Mouse (Mus musculus) monocyte, adult 2 months (primary cell): ENCODE results near the gene Rhag.

ENCODE experiments used
- DNase-seq, 2 experiments: peaks; one replicate each; pipeline ENCODE4 v3.0.0; 2022; ENCODE audit warnings: low spot score in 2 of 2, low read depth in 1 of 2

Rhag gene

DNA sequence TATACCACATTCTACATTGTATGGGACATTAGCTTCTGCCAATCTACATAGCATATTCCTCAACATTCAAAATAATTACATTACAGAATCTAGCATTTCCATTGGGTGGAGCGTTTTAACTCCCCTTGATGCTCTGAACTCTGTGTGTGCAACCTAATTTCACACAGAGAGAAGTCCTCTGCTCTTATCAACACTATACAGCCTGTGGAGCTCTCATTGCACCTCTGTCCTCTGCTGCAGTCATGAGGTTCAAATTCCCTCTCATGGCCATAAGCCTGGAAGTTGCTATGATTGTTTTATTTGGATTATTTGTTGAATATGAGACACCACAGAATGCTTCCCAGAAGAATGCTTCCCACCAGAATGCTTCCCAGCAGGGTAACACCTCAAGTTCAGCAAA lies at the start of gene Rhag:
Gene Rhag, plus strand, starts transcription at position 193 of the 400 bp plus-strand sequence.
- DNase-seq = no peak

DNA sequence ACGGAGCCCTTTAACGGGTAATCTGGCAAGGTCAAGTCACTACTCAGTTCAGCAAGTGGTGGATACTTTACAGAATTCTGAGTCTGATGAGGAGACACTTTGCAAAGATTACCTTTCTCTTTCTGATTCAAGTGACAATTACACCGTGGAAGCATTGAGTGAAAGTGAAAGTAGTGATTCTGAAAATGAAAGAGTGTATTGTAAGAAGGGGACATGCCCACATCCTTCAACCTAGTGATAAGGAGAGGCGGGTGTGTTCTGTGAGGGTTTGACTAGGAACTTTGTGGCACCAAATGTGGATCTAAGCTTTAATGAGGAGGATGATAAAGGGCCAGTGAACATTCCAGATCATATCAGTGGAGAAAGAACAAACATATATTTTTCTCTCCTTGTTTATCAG lies 47.3 kb upstream of the Rhag start:
- DNase-seq = no peak

DNA sequence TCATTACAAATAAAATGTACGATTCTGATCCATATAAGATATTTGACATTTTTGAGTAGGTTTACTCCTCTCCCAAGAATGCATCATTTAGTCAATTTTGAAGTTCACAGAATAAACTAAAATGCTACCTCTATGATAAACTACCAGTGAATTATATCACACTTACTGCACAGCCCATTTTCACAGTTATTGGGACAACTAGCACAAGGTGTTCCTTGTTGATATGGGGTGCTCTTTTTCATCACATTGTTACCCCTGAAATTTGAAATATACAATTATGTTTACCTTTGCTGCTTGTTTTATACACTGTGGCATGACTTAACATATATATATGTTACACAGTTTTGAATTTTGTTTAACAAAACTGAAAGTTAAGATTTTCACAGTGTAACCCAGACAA lies 43.8 kb upstream of the Rhag start:
- no peak for DNase-seq

DNA sequence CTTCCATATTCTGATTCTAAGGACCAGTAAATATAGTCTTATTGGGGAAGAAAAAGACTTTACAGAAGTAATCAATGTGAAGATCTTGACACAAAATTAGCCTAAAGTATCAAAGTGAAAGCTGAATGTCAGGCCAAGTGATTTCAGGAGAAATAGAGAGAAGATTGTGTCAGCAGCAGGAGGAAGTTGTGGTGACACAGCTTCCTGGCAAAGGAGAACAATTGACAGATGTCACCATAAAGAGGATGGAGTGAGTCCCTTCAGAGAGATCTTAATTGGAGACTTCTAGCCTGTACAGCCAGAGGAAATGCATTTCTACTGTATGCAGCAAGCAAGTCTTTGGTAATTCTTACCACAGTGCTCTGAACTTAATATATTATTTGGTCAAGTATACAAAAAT lies 21.0 kb upstream of the Rhag start:
- DNase-seq = no peak

DNA sequence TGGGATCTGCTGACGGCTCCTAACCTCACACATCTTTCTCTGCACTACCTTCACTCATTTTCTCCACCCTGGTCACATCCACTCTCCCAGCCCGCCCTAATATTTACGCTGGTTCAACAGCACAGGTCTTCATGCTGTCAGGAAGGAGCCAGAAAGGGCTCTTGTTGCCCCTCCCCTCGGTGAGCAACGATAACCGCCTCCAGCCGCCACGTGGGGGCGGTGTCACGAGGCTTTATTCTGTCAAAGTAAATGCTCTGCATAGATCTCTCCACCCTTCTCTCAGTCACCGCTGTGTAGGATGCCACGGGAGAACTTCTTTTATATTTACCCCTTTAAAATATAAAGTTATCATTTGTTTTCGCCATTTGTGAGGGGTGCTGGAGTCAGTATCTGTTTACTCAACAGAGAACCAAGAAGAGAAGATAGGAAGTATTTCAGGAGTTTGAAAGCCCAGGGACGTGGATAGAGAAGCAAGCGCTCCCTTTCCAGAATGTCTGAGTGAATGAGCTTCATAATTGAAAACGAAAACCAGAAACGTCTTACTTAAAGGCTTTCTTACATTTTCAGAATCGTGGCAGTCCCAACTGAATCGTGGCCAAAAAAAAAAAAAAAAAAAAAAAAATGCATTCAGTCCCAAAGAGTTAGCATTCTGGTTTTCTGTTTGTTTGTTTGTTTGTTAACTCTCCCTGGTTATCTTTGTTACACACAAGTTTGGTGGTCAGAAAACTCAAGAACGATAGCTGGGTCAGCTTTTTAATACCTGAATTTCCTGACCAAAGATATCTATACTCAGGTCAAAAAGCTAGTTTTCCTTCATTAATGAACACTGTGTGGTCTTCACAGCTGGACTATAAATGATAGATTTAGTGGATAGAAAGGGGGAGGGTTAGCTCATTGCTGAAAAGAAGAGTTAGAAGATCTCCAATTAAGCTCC lies 16.7 kb upstream of the Rhag start:
- no peak for DNase-seq

DNA sequence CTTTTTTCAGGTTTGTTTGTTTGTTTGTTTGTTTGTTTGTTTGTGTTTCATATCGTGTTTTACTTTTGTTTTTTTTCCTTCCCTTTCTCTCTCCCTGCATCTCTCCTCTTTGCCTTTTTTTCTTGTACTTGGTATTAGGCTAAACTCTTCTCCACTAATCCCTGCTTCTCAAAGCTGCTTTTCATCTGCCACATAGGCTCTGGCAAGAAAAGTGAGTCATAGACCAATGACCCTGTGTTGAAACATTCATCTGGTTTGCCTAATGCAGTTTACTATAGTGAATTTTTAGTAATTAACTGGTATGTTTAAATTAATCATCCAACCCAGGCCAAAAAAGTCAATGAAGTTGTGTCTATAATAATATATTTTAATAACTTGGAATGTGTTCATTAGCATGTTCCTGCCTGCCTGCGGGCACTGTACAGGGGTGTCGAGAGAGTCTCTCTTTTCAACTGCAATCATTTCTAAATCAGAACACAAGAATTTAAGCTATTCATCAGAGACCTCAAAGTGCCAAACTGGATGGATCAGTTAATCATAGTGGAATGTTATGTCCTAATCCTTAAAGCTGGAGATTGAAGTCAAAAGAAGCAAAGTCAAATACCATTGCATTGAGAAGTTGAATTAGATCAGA lies 8.1 kb upstream of the Rhag start:
- DNase-seq = no peak

DNA sequence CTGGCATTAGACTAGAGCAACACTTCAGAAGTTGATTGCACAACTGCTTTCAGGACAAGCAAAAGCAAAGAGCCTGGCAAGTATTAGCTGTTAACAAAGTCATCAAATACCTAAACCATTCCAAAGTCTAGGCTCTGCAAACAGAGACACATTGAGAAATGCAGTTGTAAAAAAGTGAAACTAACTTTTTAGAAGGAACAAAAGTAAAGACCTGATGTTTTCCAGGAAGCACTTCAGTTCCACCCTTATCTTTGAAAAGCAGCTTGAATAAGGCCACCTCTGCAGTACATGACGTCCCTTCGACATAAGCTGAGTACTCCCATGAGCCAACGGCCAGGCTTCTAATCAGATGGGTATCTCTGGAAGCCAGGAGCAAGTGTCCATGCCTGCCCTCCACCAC lies 4.4 kb upstream of the Rhag start:
- DNase-seq = no peak

DNA sequence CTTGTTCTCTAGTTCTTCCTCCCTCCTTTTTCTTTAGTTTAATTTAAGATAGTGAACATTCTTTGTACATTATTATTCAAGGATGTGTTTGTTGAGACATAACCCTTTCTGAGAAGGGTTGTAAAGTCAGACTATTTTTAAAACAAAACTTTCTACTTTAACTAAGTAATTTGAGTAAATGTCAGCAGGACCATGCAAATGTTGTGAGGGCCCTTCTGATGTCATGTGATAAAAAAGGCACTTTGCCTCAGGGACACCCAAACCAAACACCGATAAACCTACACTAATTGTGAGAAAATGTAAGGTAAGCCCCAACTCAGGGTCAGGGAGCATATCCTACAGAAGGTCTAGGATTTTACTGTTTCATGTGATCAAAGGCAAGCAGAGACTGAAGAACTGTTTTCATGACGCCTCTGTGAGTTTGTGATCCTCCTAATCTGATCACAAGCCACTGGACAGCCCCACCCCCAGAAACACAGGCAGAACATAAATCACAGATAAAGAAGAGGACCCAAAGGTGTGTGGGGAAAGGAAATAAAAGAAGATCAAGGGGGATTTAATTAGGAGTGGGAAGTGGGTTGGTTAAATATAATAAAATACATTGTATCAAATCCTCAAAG lies 3.9 kb upstream of the Rhag start, which contains the start of gene Crisp2:
Gene Crisp2, minus strand, starts transcription at position 51 of the 620 bp plus-strand sequence.
- no peak for DNase-seq

DNA sequence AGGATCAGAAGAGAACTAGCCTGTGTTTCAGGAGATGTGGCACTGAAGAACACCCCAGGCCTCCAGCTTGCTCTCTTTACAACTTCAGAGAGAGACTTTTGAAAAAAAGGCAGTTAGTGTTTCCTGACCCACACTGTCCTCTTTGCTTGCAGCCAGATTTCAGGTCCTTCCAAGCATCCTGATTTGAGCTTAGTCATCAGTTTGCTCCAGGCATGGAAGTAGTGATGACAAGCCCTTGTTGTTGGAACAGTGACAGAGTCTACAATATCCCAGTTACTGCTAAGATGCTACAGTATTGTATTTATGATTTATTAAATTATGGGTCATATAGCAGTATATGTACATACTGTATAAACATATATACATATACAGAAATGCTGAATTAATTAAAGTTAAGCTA lies 2.9 kb upstream of the Rhag start:
- no peak for DNase-seq

DNA sequence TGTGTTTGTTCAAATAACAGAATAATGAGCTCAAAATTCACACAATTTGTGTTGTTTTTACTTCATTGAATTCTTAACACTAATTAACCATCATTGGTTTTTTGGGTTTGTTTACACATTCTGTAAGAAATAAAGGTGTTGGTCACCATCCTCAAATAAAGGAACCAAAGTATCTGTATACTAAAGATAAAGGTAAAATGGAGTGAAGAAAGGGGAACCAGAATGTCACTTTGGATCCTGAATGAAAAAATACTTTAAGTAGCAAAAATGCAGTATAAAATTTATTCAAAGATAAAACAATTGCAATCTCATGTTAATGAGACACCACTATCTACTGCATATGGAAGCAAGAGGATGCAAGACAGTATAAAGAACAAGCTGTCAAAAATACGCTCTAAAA lies 634 bp downstream of the Rhag start:
- no peak for DNase-seq

DNA sequence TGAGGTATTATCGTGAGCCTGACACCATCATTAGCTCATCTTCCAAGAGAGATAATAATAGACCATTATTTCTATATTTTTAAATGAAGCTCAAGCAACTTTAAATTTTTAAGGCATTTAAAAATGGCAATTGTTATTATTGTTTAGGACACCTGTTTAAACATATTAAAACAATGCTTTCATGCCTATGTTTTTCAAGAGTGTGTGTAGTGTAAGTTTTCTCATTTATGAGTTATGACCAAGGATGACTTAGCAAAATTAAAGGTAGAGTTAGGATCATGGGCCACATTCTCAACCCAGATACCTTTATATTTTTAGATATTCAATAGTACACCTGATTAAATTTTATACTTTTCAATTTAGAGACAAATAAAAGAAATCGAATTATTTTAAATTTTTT lies 1.3 kb downstream of the Rhag start:
- no peak for DNase-seq

DNA sequence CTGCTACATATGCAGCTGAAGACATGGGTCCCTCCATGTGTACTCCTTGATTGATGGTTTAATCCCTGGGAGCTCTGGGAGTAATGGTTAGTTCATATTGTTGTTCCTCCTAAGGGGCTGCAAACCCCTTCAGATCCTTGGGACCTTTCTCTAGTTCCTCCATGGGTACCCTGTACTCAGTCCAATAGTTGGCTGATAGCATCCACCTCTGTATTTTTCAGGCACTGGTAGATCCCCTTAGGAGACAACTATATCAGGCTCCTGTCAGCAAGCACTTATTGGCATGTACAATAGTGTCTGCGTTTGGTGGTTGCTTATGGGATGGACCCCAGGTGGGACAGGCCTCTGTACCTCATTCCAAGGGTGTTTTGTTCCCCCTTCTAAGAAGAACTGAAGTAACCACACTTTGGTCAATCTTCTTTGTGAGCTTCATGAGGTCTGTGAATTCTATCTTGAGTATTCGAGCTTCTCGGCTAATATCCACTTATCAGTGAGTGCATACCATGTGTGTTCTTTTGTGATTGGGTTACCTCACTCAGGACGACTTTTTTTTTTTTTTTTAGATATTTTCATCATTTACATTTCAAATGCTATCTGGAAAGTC lies 6.5 kb downstream of the Rhag start:
- no peak for DNase-seq

DNA sequence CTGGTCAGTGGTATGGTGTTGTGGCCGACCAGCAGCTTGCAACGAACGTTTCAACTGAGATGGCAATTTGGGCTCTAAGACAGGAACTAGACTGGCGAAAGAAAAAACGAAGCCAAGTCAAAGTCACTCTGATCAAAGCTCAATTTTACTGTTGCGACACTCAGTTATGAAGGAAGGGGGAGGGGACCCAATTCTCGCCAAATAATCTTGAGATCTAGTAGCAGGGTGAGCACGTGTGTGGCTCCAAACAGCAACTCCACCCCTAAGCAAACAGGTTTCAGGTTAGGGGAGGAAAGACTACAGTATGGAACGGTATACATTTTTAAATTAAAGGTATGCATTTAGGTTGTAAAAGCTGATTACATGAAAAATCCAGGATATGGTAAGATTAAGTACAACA lies 10.6 kb downstream of the Rhag start:
- DNase-seq = no peak

DNA sequence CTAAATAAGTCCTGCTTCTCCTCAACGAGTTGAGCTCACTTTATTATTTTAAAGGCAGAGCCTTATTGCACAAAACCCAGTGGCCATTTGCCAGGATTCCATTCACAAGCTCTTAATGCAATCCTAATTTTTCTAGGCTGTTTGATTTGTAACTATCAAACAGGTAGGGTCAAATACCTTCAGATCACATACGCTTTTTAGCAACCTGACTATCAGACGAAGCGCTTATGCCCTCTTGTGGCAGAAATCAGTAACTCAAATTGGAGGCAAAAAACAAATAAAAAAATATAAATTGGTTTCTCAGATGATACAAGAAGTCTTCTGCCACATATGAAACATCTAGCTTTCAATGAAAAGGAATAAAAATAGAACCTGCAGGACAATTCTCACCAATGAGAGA lies 12.9 kb downstream of the Rhag start:
- no peak for DNase-seq

DNA sequence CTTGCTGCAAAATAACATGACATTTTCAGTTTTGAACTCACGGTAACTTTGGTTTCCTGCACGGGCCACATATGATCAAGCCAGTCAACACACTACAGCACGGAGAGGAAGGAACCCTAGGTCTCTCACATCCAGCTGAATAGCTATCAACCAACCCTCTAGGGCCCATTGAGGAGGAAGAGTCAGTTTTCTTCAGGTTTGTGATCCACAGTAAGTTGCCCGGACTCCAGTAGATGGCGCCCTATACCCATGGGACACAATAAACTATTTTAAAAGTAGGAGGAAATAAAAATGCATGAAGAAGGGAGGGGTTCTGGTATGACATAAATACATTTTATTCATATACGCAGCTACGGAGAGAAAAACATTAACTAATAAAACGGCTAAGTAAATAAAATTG lies 13.6 kb downstream of the Rhag start:
- DNase-seq = peak in 1 of 2 experiments; percentile 9

DNA sequence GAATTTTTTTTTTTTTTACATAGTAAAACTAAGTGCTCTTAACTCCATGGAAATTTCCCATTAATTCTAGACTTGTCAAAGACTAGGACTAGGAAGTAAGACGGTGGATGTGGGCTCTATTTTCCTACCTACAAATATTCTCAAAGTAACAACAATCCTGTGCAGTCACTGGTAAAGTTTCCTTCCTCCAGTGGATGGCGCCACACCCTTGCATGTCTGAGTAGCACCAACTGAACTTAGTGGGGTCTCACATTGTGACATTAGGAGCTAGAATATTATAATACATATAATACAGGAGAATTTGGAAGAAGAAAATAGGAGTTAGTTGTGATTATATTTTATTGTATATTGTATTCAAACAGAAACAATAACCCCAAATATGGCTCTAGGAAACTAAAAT lies 20.9 kb downstream of the Rhag start:
- DNase-seq = no peak

DNA sequence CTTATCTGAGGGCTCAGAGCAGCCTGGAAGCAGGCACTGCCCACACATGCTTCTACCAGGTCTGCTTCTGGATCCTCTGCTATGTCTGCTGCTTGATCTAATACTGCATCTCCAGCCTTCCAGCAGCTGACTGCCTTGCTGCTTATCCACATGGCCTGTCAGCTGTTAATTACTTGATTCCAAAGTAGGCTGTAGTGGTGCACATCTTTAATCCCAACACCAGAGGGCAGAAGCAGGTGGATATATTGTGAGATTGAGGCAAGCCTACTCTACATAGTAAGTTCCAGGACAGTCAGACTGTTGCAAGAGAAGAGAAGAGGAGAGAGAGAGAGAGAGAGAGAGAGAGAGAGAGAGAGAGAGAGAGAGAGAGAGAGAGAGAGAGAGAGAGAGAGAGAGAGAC lies 26.4 kb downstream of the Rhag start:
- DNase-seq = no peak

DNA sequence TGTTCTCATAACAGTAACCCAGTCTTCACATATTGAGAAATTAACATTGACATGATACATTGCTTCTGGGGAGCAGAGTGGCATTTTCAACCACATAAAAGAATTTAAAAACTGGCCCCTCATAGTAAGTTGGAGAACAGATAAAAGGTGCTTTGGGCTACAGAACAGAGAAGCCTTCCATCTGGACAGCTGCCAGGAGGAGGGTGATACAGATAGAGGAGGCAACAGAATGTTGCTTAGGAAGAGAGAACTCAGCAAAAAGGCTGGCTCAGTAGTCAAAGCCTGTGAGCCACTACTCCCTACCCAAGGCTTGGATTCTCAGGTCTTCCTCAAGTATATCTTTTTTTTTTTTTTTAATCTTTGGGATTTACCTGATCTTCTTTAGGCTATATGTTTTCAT lies 44.1 kb downstream of the Rhag start:
- DNase-seq = no peak

DNA sequence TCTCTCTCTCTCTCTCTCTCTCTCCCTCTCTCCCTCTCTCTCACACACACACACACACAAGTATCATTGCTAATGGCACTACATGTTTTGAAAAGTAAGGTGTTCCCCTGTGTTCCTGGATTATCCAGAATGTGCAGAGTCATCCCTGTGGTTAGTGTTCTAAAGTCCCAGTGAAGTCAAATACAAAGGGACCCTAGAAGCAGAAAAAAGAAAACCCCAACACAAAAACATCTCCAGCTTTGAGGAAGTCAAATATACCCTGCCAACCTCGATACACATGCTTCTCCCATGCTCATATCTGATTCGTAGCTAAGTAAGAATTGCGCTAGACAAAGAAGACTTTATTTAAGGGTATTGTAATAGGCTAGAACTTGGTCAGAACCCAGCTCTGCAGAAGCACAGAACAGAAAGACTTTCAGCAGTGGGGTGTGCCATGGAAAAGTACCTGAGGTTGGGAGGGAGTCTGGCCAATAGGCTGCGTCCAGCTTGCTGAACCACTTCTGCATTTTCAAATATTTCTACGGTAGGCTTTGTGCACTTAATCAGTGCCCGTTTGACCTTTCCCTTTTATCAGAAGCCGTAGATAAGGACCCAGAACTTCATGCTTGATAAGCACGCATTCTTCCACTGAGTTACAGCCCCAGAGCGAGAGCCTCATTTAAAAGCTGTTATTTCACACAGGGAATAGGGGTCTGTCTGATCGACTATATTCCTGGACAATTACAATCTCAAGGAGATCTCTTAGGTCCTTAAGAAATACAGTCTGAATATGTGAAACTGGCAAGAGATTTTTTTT lies 58.2 kb downstream of the Rhag start:
- DNase-seq = no peak

DNA sequence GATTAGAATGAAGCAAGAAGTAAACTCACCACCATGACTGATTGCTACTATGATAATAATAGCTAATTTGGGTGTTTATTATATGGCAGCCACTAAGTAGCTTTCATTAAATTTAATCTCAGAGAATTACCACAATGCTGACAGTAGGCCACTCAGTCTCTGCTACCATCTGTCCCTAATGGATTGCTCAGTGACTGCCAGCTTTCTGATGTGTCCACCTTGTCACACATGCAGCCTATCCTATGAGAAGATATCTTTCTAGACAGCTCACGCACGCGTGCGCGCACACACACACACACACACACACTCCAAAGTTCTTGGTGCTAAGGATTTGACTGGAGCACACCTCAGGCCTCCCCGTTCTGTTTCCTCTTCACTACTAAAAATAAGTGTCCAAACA lies 61.7 kb downstream of the Rhag start:
- no peak for DNase-seq

DNA sequence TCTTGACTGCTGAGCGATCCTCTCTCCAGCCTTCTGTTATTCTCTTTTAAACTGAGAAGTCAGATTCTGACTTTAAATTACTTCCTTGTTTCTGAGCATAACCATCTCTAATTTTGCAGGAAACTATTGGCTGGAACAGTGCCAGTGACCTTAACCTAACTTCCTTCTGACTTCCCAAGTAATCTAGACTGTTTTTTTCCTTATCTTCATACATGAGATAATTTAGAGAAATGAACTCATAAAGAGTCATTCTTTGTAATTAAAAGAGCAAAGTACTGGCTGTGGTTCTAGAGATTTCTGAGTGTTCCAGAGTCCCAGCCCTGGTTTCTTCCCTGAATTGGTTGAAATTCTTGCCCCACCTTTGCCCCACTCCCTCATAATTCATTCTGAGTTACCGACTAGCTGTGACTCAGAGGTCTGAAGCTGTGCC lies 62.7 kb downstream of the Rhag start:
- no peak for DNase-seq
